Mouse (Mus musculus): ENCODE results near the gene Cap2.

DNA sequence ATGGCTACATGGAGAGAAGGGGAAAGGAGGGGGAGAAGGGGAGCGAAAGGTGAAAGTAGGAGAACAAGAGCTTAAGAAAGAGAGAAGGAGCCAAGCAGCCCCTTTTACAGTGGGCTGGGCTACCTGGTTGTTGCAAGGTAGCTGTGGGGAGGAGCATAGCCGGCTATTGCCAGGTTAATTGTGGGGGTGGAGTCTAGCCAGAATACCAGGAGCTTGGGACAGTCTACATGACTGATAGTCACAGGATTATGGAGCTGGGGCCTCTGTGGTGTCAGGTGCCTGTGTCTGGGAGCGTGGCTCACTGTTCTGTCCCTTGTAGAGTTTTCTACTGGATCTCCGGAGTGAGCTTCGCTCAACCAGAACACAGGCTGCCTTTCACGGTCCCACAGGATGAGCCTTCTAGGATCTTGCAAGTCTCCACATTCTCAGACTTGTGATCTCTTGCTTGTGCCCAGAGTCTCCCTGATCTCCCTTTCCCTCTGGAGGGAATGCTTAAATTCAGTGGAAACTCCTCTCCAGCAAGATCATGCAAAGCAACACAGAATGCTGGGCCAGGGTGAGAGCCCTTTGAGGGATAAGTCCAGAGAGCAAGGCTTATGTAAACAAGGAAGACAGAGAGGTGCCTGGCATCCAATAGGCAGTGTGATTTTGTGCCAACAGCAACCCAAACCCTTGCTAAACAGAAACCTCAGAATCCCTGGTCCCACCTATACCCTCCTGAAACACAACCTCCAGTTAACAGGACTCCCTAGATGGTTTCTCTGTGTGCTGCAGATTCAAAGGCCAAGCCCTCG, 119.5 kb downstream of the Cap2 start:
- TF ChIP-seq POLR2A (IDR thresholded peaks at IDR 0.05; ENCODE audit: borderline replicate concordance, low read depth, low read length) (no peak), CTCF (IDR thresholded peaks at IDR 0.05; ENCODE audit: low read depth, low read length) (no peak)

Data from bone marrow macrophage, adult 2 months (primary cell).